In the genomic region with DNA sequence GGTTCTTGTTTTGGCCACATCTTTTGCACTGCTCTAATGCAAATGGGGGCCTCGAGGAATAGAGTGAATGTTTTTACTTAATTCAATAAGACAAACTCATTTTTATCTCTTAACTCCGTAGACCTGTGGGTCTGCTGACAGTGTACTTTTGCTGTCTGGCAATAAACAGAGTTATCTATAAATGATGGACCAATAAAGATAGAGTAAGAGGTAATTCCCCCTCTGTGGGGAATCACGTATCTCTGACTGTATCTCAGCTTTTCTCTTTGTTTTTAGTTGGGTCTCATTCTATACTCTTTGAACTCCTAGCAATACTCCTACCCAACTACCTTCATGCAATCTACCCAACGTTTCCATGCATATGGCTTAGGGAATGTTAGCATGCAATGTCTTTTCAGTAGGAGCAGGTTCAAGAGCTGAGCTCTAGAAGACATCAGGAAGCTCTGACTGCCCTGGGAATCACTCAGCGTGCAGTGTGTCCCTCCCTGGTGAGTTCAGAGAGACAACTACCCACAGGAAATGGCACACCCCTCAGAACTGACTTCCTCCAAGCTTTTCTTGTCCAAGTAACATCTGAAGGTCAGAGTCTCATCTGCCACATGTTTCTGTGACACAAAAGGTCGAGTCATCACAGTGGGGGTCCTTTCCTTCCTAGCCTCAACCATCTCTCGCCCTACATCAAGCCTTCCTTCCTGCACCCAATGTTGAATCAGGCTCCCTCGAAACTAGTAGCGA, we compare ENCODE assay signal across 9 mouse cellular contexts.
A peak's percentile ranks its signal among the peaks of the same experiment; 100 is the strongest.
DNase-seq lines count a peak whose midpoint lies in the region.
"Had no signal": no experiment of that assay in that cellular context is flagged by ENCODE, and none has a peak within 500 bp of the region (broad histone marks: within the 10 kb centered on the region; RNA-seq: fewer than 3 reads in every experiment).

No protein-coding gene starts in this region.

- peak; percentile 13 for DNase-seq in gastrocnemius, adult 18-20 months (ENCODE audit: low spot score)
- no peak for DNase-seq in gastrocnemius, postnatal 25 days
- DNase-seq in spleen, postnatal 36 days (ENCODE audit: low spot score in 2 of 2) = peak; percentile 64 to 65
- DNase-seq in spleen, postnatal 14 days (ENCODE audit: low spot score in 2 of 2) = no peak
- peak; percentile 32 to 64 for DNase-seq in kidney, postnatal 36 days
- DNase-seq in right cerebral cortex, postnatal 14 days = no peak
- DNase-seq in right cerebral cortex, postnatal 25 days = no peak
- no peak for DNase-seq in cerebellum, postnatal 4 days (ENCODE audit: low spot score in 2 of 2)
- DNase-seq: cerebellum, postnatal 36 days had no signal

Comparison
In these comparisons a context has a peak if more than half of its experiments do, and no peak if none do; other contexts are left out.
1. DNase-seq: peak in gastrocnemius, adult 18-20 months (single experiment), spleen, postnatal 36 days (2 of 2) and kidney, postnatal 36 days (2 of 2); none in gastrocnemius, postnatal 25 days (single experiment), spleen, postnatal 14 days (0 of 2), right cerebral cortex, postnatal 14 days (single experiment), right cerebral cortex, postnatal 25 days (single experiment) and cerebellum, postnatal 4 days (0 of 2).